Mouse (Mus musculus) cerebellum, postnatal 36 days (tissue): ENCODE data around the gene Foxo4.

ENCODE experiments used
- DNase-seq, 2 experiments: peaks; one replicate each; pipeline ENCODE4 v3.0.0; 2021 to 2022; ENCODE audit warnings: mixed read lengths in 2 of 2

Gene Foxo4

GRCm38 (mm10) chrX:101299055-101299454 is 44.7 kb downstream of the Foxo4 start, which contains the start of gene Nlgn3:
Gene Nlgn3, plus strand, starts transcription at chrX:101299168.
- peak; percentile 53 to 73 for DNase-seq

GRCm38 (mm10) chrX:101299473-101300426 is 45.4 kb downstream of the Foxo4 start:
- DNase-seq: no peak

- peak in 1 of 2 experiments; percentile 26 for DNase-seq
Observed at GRCm38 (mm10) chrX:101300427-101301030, 46.2 kb downstream of the Foxo4 start.

GRCm38 (mm10) chrX:101301654-101302053 is 47.3 kb downstream of the Foxo4 start:
- peak; percentile 26 to 28 for DNase-seq

GRCm38 (mm10) chrX:101304646-101305045 is 50.3 kb downstream of the Foxo4 start:
- peak; percentile 50 to 51 for DNase-seq

GRCm38 (mm10) chrX:101309299-101309698 is 55.0 kb downstream of the Foxo4 start:
- no peak for DNase-seq
